Mouse (Mus musculus) T-cell, adult 2 months (primary cell): Measurements from ENCODE around the gene Gm3512.
"Not testable (repeated sequence)": the region's sequence is repeated elsewhere in the genome, so short reads cannot be mapped to it uniquely, and the experiment has no call there.

Experiments used
- DNase-seq: peaks from one replicate; pipeline ENCODE4 v3.0.0; 2022; ENCODE audit warnings: low spot score

The Gm3512 gene

DNA sequence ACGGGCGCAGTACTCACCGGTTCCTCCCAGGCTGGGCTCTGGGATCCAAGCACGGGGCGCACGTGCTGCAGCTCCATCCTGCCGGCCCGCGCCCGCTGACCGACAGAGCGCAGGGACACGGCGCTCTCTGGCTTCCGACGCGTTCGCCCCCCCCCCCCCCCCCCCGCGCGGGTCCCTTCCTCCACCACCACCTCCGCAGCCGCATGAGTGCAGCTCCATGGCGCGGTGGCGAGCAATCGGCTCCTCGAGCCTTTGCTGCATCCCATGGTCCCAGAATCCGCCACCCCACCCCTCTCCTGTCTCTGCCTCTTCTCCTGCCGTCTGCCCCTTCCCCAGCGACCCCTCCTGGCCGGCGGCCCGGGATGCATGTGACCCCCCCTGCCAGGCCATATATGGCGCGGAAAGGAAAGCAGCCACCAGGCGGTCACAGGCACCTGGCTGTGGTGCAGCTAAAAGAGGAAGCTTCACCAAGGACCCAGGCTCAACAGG, at the start of gene Gm3512:
Gm3512 (minus strand) TSS at position 51 of the 489 bp plus-strand sequence.
- not testable (repeated sequence) for DNase-seq

- DNase-seq, result peak; percentile 0
Measured at GRCm38 (mm10) chr14:7200070-7200469, 25.7 kb upstream of the Gm3512 start.

GRCm38 (mm10) chr14:7194440-7194839, 20.1 kb upstream of the Gm3512 start, which contains the start of gene Gm16434:
Gene Gm16434, minus strand, starts transcription at chr14:7194540.
- not testable (repeated sequence) for DNase-seq

- not testable (repeated sequence) for DNase-seq
Measured at GRCm38 (mm10) chr14:7125312-7125711, 49.0 kb downstream of the Gm3512 start, which contains the start of gene Gm6676. Gene Gm6676, minus strand, starts transcription at chr14:7125412.

- not testable (repeated sequence) for DNase-seq
Measured at GRCm38 (mm10) chr14:7105124-7105802, 69.1 kb downstream of the Gm3512 start.
